Comparison of ENCODE assay signal across 13 mouse cellular contexts in genomic region chr16:35153146-35153755, GRCm38 (mm10). TPM values are rescaled to one million over a fixed set of nuclear protein-coding genes. Genes with fewer than 3 reads are reported as not detected.
A peak's percentile ranks its signal among the peaks of the same experiment; 100 is the strongest.
DNase-seq lines count a peak whose midpoint lies in the region; ATAC-seq lines count a peak whose summit lies in the region.
"Had no signal": no experiment of that assay in that cellular context is flagged by ENCODE, and none has a peak within 500 bp of the region (broad histone marks: within the 10 kb centered on the region; RNA-seq: fewer than 3 reads in every experiment).

No protein-coding gene starts in this region.

- H3K4me3 ChIP-seq in heart, embryonic 11.5 days (ENCODE audit: low read depth, low read length), result peak overlapping the region; percentile 10; the same call in 1 of the 2 replicates
- H3K4me3 ChIP-seq in megakaryocyte, embryonic 14.5 days (replicated peaks), result peak overlapping the region; percentile 96
- peak overlapping the region; percentile 82; the same call in 1 of the 2 replicates for H3K4me3 ChIP-seq in hindbrain, embryonic 15.5 days
- H3K4me3 ChIP-seq in neural tube, embryonic 15.5 days (replicated peaks), result peak overlapping the region; percentile 74
- H3K4me3 ChIP-seq: myocyte had no signal

- 7% methylated on average over 12 of the region's 12 CpGs for WGBS in heart, embryonic 11.5 days (ENCODE audit: insufficient replicate concordance)
- WGBS in hindbrain, embryonic 15.5 days, result 9% methylated on average over 12 of the region's 12 CpGs
- WGBS in neural tube, embryonic 15.5 days, result 10% methylated on average over 12 of the region's 12 CpGs

- H3K36me3 ChIP-seq in heart, embryonic 11.5 days (ENCODE audit: control insufficient read depth, insufficient read depth, low read length), result no peaks in the 10 kb centered on the region
- peaks cover 7% of the 10 kb centered on the region for H3K36me3 ChIP-seq in megakaryocyte, embryonic 14.5 days (replicated peaks; ENCODE audit: low read length)
- H3K36me3 ChIP-seq in hindbrain, embryonic 15.5 days, result no peaks in the 10 kb centered on the region
- no peaks in the 10 kb centered on the region for H3K36me3 ChIP-seq in neural tube, embryonic 15.5 days
- H3K36me3 ChIP-seq: embryonic facial prominence, embryonic 12.5 days; liver, embryonic 13.5 days had no signal

- no peak overlapping the region for H3K27ac ChIP-seq in heart, embryonic 11.5 days (ENCODE audit: low read depth, low read length)
- H3K27ac ChIP-seq in hindbrain, embryonic 15.5 days (replicated peaks), result no peak overlapping the region
- peak overlapping the region; percentile 25; the same call in 1 of the 2 replicates for H3K27ac ChIP-seq in neural tube, embryonic 15.5 days (replicated peaks)
- H3K27ac ChIP-seq: embryonic facial prominence, embryonic 12.5 days; liver, embryonic 13.5 days had no signal

- ATAC-seq in heart, embryonic 11.5 days (replicated peaks; ENCODE audit: insufficient number of reproducible peaks, low FRiP score, low TSS enrichment), result no peak
- no peak for ATAC-seq in megakaryocyte, adult 5-6 weeks (ENCODE audit: poor library complexity, severe bottlenecking)
- no peak for ATAC-seq in hindbrain, embryonic 15.5 days (ENCODE audit: low FRiP score, low read depth)
- no peak for ATAC-seq in neural tube, embryonic 15.5 days (ENCODE audit: low FRiP score)
- ATAC-seq: CD4-positive, CD25-positive, alpha-beta regulatory T cell, adult 4 months had no signal

- no peaks in the 10 kb centered on the region for H3K9me3 ChIP-seq in heart, embryonic 11.5 days (replicated peaks; ENCODE audit: control insufficient read depth, low read length)
- H3K9me3 ChIP-seq in megakaryocyte, embryonic 14.5 days, result peaks cover 4% of the 10 kb centered on the region
- no peaks in the 10 kb centered on the region for H3K9me3 ChIP-seq in hindbrain, embryonic 15.5 days
- H3K9me3 ChIP-seq in neural tube, embryonic 15.5 days (replicated peaks), result no peaks in the 10 kb centered on the region
- H3K9me3 ChIP-seq: embryonic facial prominence, embryonic 12.5 days; liver, embryonic 13.5 days had no signal

- H3K9ac ChIP-seq in heart, embryonic 11.5 days (ENCODE audit: low read depth, low read length), result no peak overlapping the region
- H3K9ac ChIP-seq in hindbrain, embryonic 15.5 days, result no peak overlapping the region
- 0 out of 2 replicates have a peak overlapping the region, but pooled peaks have one; percentile 14 for H3K9ac ChIP-seq in neural tube, embryonic 15.5 days (replicated peaks)
- H3K9ac ChIP-seq: liver, embryonic 13.5 days had no signal

- peaks cover 56% of the 10 kb centered on the region for H3K27me3 ChIP-seq in heart, embryonic 11.5 days (ENCODE audit: control insufficient read depth, insufficient read depth, low read length)
- H3K27me3 ChIP-seq in megakaryocyte, embryonic 14.5 days (replicated peaks), result peaks cover 83% of the 10 kb centered on the region
- peaks cover 4% of the 10 kb centered on the region for H3K27me3 ChIP-seq in hindbrain, embryonic 15.5 days
- peaks cover 10% of the 10 kb centered on the region; the same call in 1 of the 2 replicates for H3K27me3 ChIP-seq in neural tube, embryonic 15.5 days (replicated peaks)

- H3K4me1 ChIP-seq in heart, embryonic 11.5 days (ENCODE audit: control insufficient read depth, insufficient read depth, low read length), result peaks cover 19% of the 10 kb centered on the region
- peaks cover 79% of the 10 kb centered on the region for H3K4me1 ChIP-seq in megakaryocyte, embryonic 14.5 days
- H3K4me1 ChIP-seq in hindbrain, embryonic 15.5 days (replicated peaks), result peaks cover 46% of the 10 kb centered on the region
- H3K4me1 ChIP-seq in neural tube, embryonic 15.5 days, result peaks cover 45% of the 10 kb centered on the region

- peak overlapping the region; percentile 85 for H3K4me2 ChIP-seq in heart, embryonic 11.5 days
- peak overlapping the region; percentile 70 for H3K4me2 ChIP-seq in hindbrain, embryonic 15.5 days
- H3K4me2 ChIP-seq in neural tube, embryonic 15.5 days, result peak overlapping the region; percentile 83

- DNase-seq in heart, postnatal 4 days, result no peak
- DNase-seq in cerebellum, postnatal 25 days, result no peak
- no peak for DNase-seq in cerebellum, adult 11-12 months
- DNase-seq: liver, embryonic 13.5 days; thymus, adult 18-20 months had no signal

RNA-seq across cellular contexts. Expression of gene Adcy5, which starts 1.4 kb away (rescaled TPM):
- 5.6 and 6.0 TPM in 2 replicates for polyA plus RNA-seq in heart, embryonic 11.5 days (2014; fragmentation: Nextera tagmentation; extraction: Ambion mirVana)
- 10 to 100 TPM; 65.2 to 65.7 TPM for total RNA-seq in heart, postnatal 4 days (2021)
- polyA plus RNA-seq in megakaryocyte, embryonic 14.5 days (2012; ENCODE audit: insufficient read depth, low replicate concordance), result 3.9 and 4.7 TPM in 2 replicates
- not detected in 2 replicates for total RNA-seq in megakaryocyte, adult 5-6 weeks (2015)
- total RNA-seq in megakaryocyte, adult 5-6 weeks (2017), result not detected in 2 replicates
- polyA plus RNA-seq in hindbrain, embryonic 15.5 days (2015; fragmentation: Nextera tagmentation; extraction: Ambion mirVana), result 7.1 and 7.6 TPM in 2 replicates
- polyA plus RNA-seq in neural tube, embryonic 15.5 days (2015; fragmentation: Nextera tagmentation; extraction: Ambion mirVana), result 5.1 and 6.1 TPM in 2 replicates
- polyA plus RNA-seq: myocyte had no signal

Comparison
In these comparisons a context has a peak if more than half of its experiments do, and no peak if none do; other contexts are left out.
1. H3K4me3 ChIP-seq: peak in every context shown above with its lines; median percentile 96 in megakaryocyte, embryonic 14.5 days; 82 in hindbrain, embryonic 15.5 days; 74 in neural tube, embryonic 15.5 days; 10 in heart, embryonic 11.5 days.